Mouse (Mus musculus) CH12.LX (cell line): ENCODE measurements around the gene Ctrb1.

Source experiments
- CTCF ChIP-seq, 2 experiments: IDR thresholded peaks in 1 of 2; conservative IDR thresholded peaks in 1 of 2; 2 replicates each; pipeline ENCODE4 v1.5.1; 2011 to 2012; ENCODE audit warnings: low read depth in 2 of 2, low read length in 2 of 2, improper control_type of control experiment in 1 of 2, inconsistent platforms in 1 of 2, mild to moderate bottlenecking in 1 of 2, moderate library complexity in 1 of 2
- ELF1 ChIP-seq: IDR thresholded peaks from 2 replicates; pipeline ENCODE4 v1.6.1; 2014; ENCODE audit warnings: low read depth, mild to moderate bottlenecking, inconsistent platforms, low read length, improper control_type of control experiment
- EP300 ChIP-seq: IDR thresholded peaks from 2 replicates; pipeline ENCODE4 v1.6.1; 2011; ENCODE audit warnings: low read length, improper control_type of control experiment
- ETS1 ChIP-seq: conservative IDR thresholded peaks from 2 replicates; pipeline ENCODE4 v1.6.1; 2012; ENCODE audit warnings: low read depth, mild to moderate bottlenecking, inconsistent platforms, low read length, improper control_type of control experiment, moderate library complexity
- MXI1 ChIP-seq: IDR thresholded peaks from 2 replicates; pipeline ENCODE4 v1.6.1; 2011; ENCODE audit warnings: mild to moderate bottlenecking, low read depth, low read length, improper control_type of control experiment
- POLR2AphosphoS2 ChIP-seq: IDR thresholded peaks from 2 replicates; pipeline ENCODE4 v1.6.1; 2011; ENCODE audit warnings: low read depth, low read length, improper control_type of control experiment
- USF1 ChIP-seq: IDR thresholded peaks from 2 replicates; pipeline ENCODE4 v1.6.1; 2014; ENCODE audit warnings: low read depth, mild to moderate bottlenecking, inconsistent platforms, low read length, improper control_type of control experiment
- ZC3H11A ChIP-seq: IDR thresholded peaks from 2 replicates; pipeline ENCODE4 v1.6.1; 2012; ENCODE audit warnings: low read depth, mild to moderate bottlenecking, inconsistent platforms, low read length, improper control_type of control experiment
- ZMIZ1 ChIP-seq: IDR thresholded peaks from 2 replicates; pipeline ENCODE4 v1.6.1; 2012; ENCODE audit warnings: low read depth, mild to moderate bottlenecking, inconsistent platforms, low read length, improper control_type of control experiment

DNA sequence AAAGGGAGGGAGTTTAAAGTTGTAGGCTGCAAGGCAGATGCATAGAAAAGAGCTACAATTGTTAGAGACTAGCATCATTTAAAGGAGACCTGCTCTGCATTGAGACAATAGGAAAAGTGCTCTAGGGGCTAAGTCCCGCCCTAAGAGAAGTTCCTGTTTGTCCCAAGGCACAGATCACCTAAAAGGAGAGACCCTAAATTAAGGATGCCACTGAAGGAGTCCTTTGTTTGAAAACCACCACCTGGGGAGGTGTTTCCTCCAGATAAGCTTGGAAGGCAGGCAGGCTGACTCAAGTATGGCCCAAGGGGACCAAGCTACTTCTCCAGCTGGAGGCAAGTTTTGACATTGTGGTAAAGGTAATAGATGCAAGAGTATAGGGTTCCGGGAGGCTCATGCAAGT lies 42.0 kb downstream of the Ctrb1 start:
- no peak for TF ChIP-seq EP300
- no peak for TF ChIP-seq USF1
- no peak for TF ChIP-seq MXI1
- no peak for TF ChIP-seq ETS1
- TF ChIP-seq CTCF (conservative IDR thresholded peaks at IDR 0.05 in 1 of 2, IDR thresholded peaks at IDR 0.05 in 1 of 2; ENCODE audit: low read depth in 2 of 2, low read length in 2 of 2): no peak
- TF ChIP-seq ZC3H11A: no peak
- no peak for TF ChIP-seq ZMIZ1
- no peak for TF ChIP-seq POLR2AphosphoS2
- TF ChIP-seq ELF1: no peak
